Mouse (Mus musculus) MEL (cell line): ENCODE results near the gene Aif1l. TPM values are rescaled to one million over a fixed set of nuclear protein-coding genes. Genes with fewer than 3 reads are reported as not detected.

Experiments
- DNase-seq: peaks from one replicate; pipeline ENCODE4 v3.0.0; 2011; ENCODE audit warnings: low read depth, low spot score
- H3K27ac ChIP-seq: 2 replicates; pipeline ENCODE4 v1.5.1; 2012; ENCODE audit warnings: low read depth, mild to moderate bottlenecking, control low read depth, low read length, moderate library complexity; ENCODE audit not compliant: control insufficient read depth
- H3K27me3 ChIP-seq, 2 experiments: fragments of 150-350 bp in 1 of 2; sonication (generic) in 1 of 2; 2 replicates each; pipeline ENCODE4 v1.6.1; 2012; ENCODE audit warnings: low read length in 2 of 2, mild to moderate bottlenecking in 2 of 2, improper control_type of control experiment in 1 of 2, moderate library complexity in 1 of 2; ENCODE audit not compliant: insufficient read depth in 2 of 2, control insufficient read depth in 1 of 2
- H3K36me3 ChIP-seq, 2 experiments: 2 replicates each; pipeline ENCODE4 v1.6.1; 2012 to 2014; ENCODE audit warnings: low read length in 2 of 2, improper control_type of control experiment in 1 of 2, inconsistent platforms in 1 of 2, mild to moderate bottlenecking in 1 of 2; ENCODE audit not compliant: insufficient read depth in 2 of 2, control insufficient read depth in 1 of 2
- H3K4me1 ChIP-seq, 2 experiments: fragments of 150-350 bp in 1 of 2; sonication (generic) in 1 of 2; 2 replicates each; pipeline ENCODE4 v1.6.1; 2012; ENCODE audit warnings: low read length in 2 of 2, improper control_type of control experiment in 1 of 2, mild to moderate bottlenecking in 1 of 2; ENCODE audit not compliant: insufficient read depth in 2 of 2, control insufficient read depth in 1 of 2
- H3K4me3 ChIP-seq, 2 experiments: fragments of 150-350 bp in 1 of 2; sonication (generic) in 1 of 2; 2 replicates each; pipeline ENCODE4 v1.5.1; 2012; ENCODE audit warnings: low read depth in 2 of 2, low read length in 2 of 2, mild to moderate bottlenecking in 2 of 2, moderate library complexity in 2 of 2, control low read depth in 1 of 2, improper control_type of control experiment in 1 of 2; ENCODE audit not compliant: control insufficient read depth in 1 of 2, insufficient read depth in 1 of 2
- H3K79me2 ChIP-seq: 2 replicates; pipeline ENCODE4 v1.6.1; 2012; ENCODE audit warnings: mild to moderate bottlenecking, low read length, moderate library complexity; ENCODE audit not compliant: control insufficient read depth, poor library complexity, insufficient read depth
- H3K9ac ChIP-seq: 2 replicates; pipeline ENCODE4 v1.6.1; 2012; ENCODE audit warnings: low read depth, mild to moderate bottlenecking, control low read depth, low read length, moderate library complexity; ENCODE audit not compliant: control insufficient read depth, poor library complexity, severe bottlenecking
- H3K9me3 ChIP-seq: fragments of 150-350 bp; sonication (generic); replicated peaks from 2 replicates; pipeline ENCODE4 v1.6.1; 2012; ENCODE audit warnings: mild to moderate bottlenecking, low read length, improper control_type of control experiment, moderate library complexity; ENCODE audit not compliant: insufficient read depth
- BHLHE40 ChIP-seq: IDR thresholded peaks from 2 replicates; pipeline ENCODE4 v1.6.1; 2012; ENCODE audit warnings: low read depth, mild to moderate bottlenecking, inconsistent platforms, low read length, improper control_type of control experiment, borderline replicate concordance
- CHD1 ChIP-seq: IDR thresholded peaks from 2 replicates; pipeline ENCODE4 v1.6.1; 2012; ENCODE audit warnings: low read depth, mild to moderate bottlenecking, inconsistent platforms, low read length, improper control_type of control experiment
- CHD2 ChIP-seq: IDR thresholded peaks from 2 replicates; pipeline ENCODE4 v1.6.1; 2011; ENCODE audit warnings: low read length, improper control_type of control experiment
- CTCF ChIP-seq, 3 experiments: IDR thresholded peaks in 2 of 3; conservative IDR thresholded peaks in 1 of 3; 2 replicates each; pipeline ENCODE4 v1.5.1; 2011 to 2012; ENCODE audit warnings: low read length in 3 of 3, low read depth in 2 of 3, mild to moderate bottlenecking in 2 of 3, improper control_type of control experiment in 1 of 3, inconsistent platforms in 1 of 3, mixed read lengths in 1 of 3, moderate library complexity in 1 of 3; ENCODE audit not compliant: control insufficient read depth in 1 of 3, insufficient read depth in 1 of 3, poor library complexity in 1 of 3, severe bottlenecking in 1 of 3
- ELF1 ChIP-seq: IDR thresholded peaks from 2 replicates; pipeline ENCODE4 v1.6.1; 2014; ENCODE audit warnings: low read depth, mild to moderate bottlenecking, inconsistent platforms, low read length, improper control_type of control experiment, moderate library complexity
- GATA1 ChIP-seq: IDR thresholded peaks from 2 replicates; pipeline ENCODE4 v1.6.1; 2011; ENCODE audit warnings: low read depth, low read length, improper control_type of control experiment
- HCFC1 ChIP-seq: IDR thresholded peaks from 2 replicates; pipeline ENCODE4 v1.6.1; 2012; ENCODE audit warnings: low read depth, mild to moderate bottlenecking, inconsistent platforms, low read length, improper control_type of control experiment, moderate library complexity
- JUND ChIP-seq: IDR thresholded peaks from 2 replicates; pipeline ENCODE4 v1.6.1; 2011; ENCODE audit warnings: low read depth, mild to moderate bottlenecking, improper control_type of control experiment, low read length
- KAT2A ChIP-seq: conservative IDR thresholded peaks from 2 replicates; pipeline ENCODE4 v1.6.1; 2012; ENCODE audit warnings: low read depth, low read length, improper control_type of control experiment, inconsistent platforms
- MAFK ChIP-seq: IDR thresholded peaks from 2 replicates; pipeline ENCODE4 v1.6.1; 2011; ENCODE audit warnings: low read depth, mild to moderate bottlenecking, low read length, improper control_type of control experiment, borderline replicate concordance
- MAZ ChIP-seq: IDR thresholded peaks from 2 replicates; pipeline ENCODE4 v1.6.1; 2012; ENCODE audit warnings: low read depth, mild to moderate bottlenecking, inconsistent platforms, low read length, improper control_type of control experiment
- MEF2A ChIP-seq: IDR thresholded peaks from 2 replicates; pipeline ENCODE4 v1.6.1; 2014; ENCODE audit warnings: low read depth, mild to moderate bottlenecking, inconsistent platforms, low read length, improper control_type of control experiment; ENCODE audit not compliant: poor library complexity, insufficient replicate concordance, severe bottlenecking; ENCODE audit errors: extremely low read depth
- MYB ChIP-seq: IDR thresholded peaks from 2 replicates; pipeline ENCODE4 v1.6.1; 2011; ENCODE audit warnings: mild to moderate bottlenecking, low read depth, low read length, improper control_type of control experiment
- NELFE ChIP-seq: IDR thresholded peaks from 2 replicates; pipeline ENCODE4 v1.6.1; 2011; ENCODE audit warnings: low read depth, low read length, improper control_type of control experiment
- POLR2AphosphoS2 ChIP-seq: IDR thresholded peaks from 2 replicates; pipeline ENCODE4 v1.6.1; 2011; ENCODE audit warnings: low read length, improper control_type of control experiment
- POLR2AphosphoS5 ChIP-seq: IDR thresholded peaks from 2 replicates; pipeline ENCODE4 v1.6.1; 2012; ENCODE audit warnings: low read depth, borderline replicate concordance, mild to moderate bottlenecking, inconsistent platforms, low read length, moderate library complexity, mixed read lengths
- RAD21 ChIP-seq: IDR thresholded peaks from 2 replicates; pipeline ENCODE4 v1.6.1; 2011; ENCODE audit warnings: mild to moderate bottlenecking, low read depth, low read length, improper control_type of control experiment
- SMC3 ChIP-seq: IDR thresholded peaks from 2 replicates; pipeline ENCODE4 v1.6.1; 2011; ENCODE audit warnings: low read depth, low read length, improper control_type of control experiment
- TCF12 ChIP-seq: IDR thresholded peaks from 2 replicates; pipeline ENCODE4 v1.6.1; 2014; ENCODE audit warnings: low read depth, mild to moderate bottlenecking, inconsistent platforms, low read length, improper control_type of control experiment, moderate library complexity
- UBTF ChIP-seq: IDR thresholded peaks from 2 replicates; pipeline ENCODE4 v1.6.1; 2012; ENCODE audit warnings: low read depth, mild to moderate bottlenecking, inconsistent platforms, low read length, improper control_type of control experiment, moderate library complexity, borderline replicate concordance; ENCODE audit not compliant: insufficient read depth
- USF2 ChIP-seq, 2 experiments: IDR thresholded peaks; 2 replicates each; pipeline ENCODE4 v1.6.1; 2011 to 2012; ENCODE audit warnings: improper control_type of control experiment in 2 of 2, low read length in 2 of 2, borderline replicate concordance in 1 of 2, inconsistent platforms in 1 of 2, low read depth in 1 of 2, mild to moderate bottlenecking in 1 of 2; ENCODE audit not compliant: insufficient read depth in 1 of 2
- ZC3H11A ChIP-seq: IDR thresholded peaks from 2 replicates; pipeline ENCODE4 v1.6.1; 2012; ENCODE audit warnings: low read depth, mild to moderate bottlenecking, inconsistent platforms, low read length, improper control_type of control experiment
- polyA plus RNA-seq, 2 experiments: library from polyadenylated mRNA; stranded (reverse) in 1 of 2; unstranded in 1 of 2; fragments of >175 nt in 1 of 2; fragments of >200 nt in 1 of 2; gene quantifications; 2 replicates each; pipeline versions ENCODE4 v1.2.1 to v1.2.4; 2012; ENCODE audit warnings: low replicate concordance in 2 of 2, low read depth in 1 of 2; ENCODE audit not compliant: insufficient read length in 2 of 2, insufficient read depth in 1 of 2, missing spikeins in 1 of 2
- total RNA-seq: library from RNA; depleted of rRNA; stranded (reverse); fragments of 300-350 nt; gene quantifications from 2 replicates; pipeline ENCODE4 v1.2.3, GENCODE M21; 2012

The Aif1l gene
- total and polyA plus RNA-seq, 3 experiments = 0.69 to 1.9 TPM; not detected in 1

DNA sequence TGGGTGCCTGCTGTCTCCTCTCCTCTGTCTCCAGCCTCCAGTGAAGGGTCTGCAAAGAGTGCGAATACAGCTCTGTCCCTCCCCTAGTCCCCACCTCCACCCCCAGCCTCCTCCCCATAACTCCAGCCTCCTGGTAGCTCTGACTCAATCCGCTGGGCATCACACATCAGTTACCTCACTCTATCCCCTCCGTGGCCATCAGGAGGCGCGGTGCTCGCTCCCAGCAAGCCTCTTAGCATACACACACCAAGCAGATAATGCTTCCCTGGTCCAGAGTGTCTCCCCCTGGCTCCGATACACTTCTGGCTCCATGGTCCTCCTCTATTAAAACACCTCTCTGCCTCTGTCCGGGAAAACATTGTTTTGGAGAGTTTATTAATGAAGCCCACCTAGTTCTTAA, 45.3 kb upstream of the Aif1l start:
- no peaks in the 10 kb centered on the region for H3K9me3 ChIP-seq
- H3K9ac ChIP-seq = no peak overlapping the region
- TF ChIP-seq SMC3 = 0 out of 2 replicates have a peak, but pooled peaks have one; percentile 16
- TF ChIP-seq CTCF (IDR thresholded peaks at IDR 0.05 in 2 of 3, conservative IDR thresholded peaks at IDR 0.05 in 1 of 3; ENCODE audit: control insufficient read depth in 1 of 3, insufficient read depth in 1 of 3, low read depth in 2 of 3, low read length in 3 of 3, poor library complexity in 1 of 3, severe bottlenecking in 1 of 3) = peak in 2 of 3 experiments; percentile 17 to 39; a peak in 3 of 6 replicates
- TF ChIP-seq CHD1 = no peak
- no peaks in the 10 kb centered on the region for H3K79me2 ChIP-seq
- no peaks in the 10 kb centered on the region for H3K27me3 ChIP-seq
- no peak for DNase-seq
- H3K36me3 ChIP-seq = no peaks in the 10 kb centered on the region
- H3K4me1 ChIP-seq = no peaks in the 10 kb centered on the region
- no peak overlapping the region for H3K27ac ChIP-seq
- no peak overlapping the region for H3K4me3 ChIP-seq

DNA sequence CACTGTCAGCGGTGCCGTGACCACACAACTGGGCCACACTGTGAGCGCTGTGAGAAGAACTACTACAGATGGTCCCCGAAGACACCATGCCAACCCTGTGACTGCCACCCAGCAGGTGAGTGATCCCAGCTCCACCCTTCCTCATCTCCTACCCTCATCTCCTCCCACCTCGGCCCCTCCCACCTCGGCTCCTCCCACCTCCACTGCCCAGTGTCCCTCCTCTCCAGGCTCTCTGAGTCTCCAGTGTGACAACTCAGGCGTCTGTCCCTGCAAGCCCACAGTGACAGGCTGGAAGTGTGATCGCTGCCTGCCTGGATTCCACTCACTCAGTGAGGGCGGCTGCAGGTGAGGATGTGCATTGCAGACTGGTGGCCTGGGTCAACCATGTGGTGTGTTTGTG, 44.3 kb upstream of the Aif1l start:
- H3K36me3 ChIP-seq = no peaks in the 10 kb centered on the region
- H3K27ac ChIP-seq = no peak overlapping the region
- no peaks in the 10 kb centered on the region for H3K4me1 ChIP-seq
- no peak for TF ChIP-seq GATA1
- no peak for TF ChIP-seq MEF2A
- no peak for TF ChIP-seq CHD2
- no peak for TF ChIP-seq POLR2AphosphoS2
- no peak for TF ChIP-seq POLR2AphosphoS5
- no peak for TF ChIP-seq CHD1
- TF ChIP-seq, all 39 proteins: peak for 0
- H3K79me2 ChIP-seq = no peaks in the 10 kb centered on the region
- no peak overlapping the region for H3K9ac ChIP-seq
- H3K27me3 ChIP-seq = no peaks in the 10 kb centered on the region
- DNase-seq = no peak
- no peak overlapping the region for H3K4me3 ChIP-seq
- H3K9me3 ChIP-seq = no peaks in the 10 kb centered on the region

DNA sequence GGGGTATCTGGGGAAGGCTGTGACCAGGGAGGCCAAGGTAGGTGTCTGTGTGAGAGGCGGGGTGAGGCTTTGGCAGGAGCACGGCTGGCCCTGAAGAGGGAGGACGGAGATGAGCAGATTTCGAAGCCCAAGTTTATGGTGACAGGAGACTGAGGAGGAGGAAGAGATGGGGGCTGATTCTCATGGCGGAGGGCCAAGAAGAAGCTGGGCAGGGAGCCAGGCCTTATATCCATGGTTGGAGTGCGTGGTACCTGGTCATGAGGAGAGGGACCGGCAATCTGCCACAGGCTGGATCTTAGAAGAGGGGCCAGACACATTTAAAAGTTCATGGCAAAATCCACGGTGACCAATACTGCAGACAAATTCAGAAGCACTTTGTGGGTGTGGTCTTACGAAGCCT, 43.5 kb upstream of the Aif1l start:
- Histone ChIP-seq H3K9ac (no peak overlapping the region), H3K27me3 (no peaks in the 10 kb centered on the region)
- TF ChIP-seq CHD1 = no peak
- no peak for TF ChIP-seq USF2 (IDR thresholded peaks at IDR 0.05; ENCODE audit: borderline replicate concordance in 1 of 2, insufficient read depth in 1 of 2, low read depth in 1 of 2, low read length in 2 of 2)
- TF ChIP-seq SMC3 = no peak
- no peak for TF ChIP-seq TCF12
- TF ChIP-seq NELFE = no peak
- no peak for TF ChIP-seq POLR2AphosphoS2
- no peak for TF ChIP-seq RAD21
- TF ChIP-seq ELF1 = no peak
- no peak for TF ChIP-seq MAZ
- TF ChIP-seq ZC3H11A = no peak
- TF ChIP-seq KAT2A = no peak
- TF ChIP-seq BHLHE40 = no peak
- TF ChIP-seq MAFK = no peak
- no peak for TF ChIP-seq POLR2AphosphoS5
- no peak for TF ChIP-seq HCFC1
- no peak for TF ChIP-seq GATA1
- no peak for TF ChIP-seq MYB
- TF ChIP-seq JUND = no peak
- TF ChIP-seq CHD2 = no peak
- no peak for TF ChIP-seq UBTF

More for the DNA sequence above, 43.5 kb upstream of the Aif1l start:
- Histone ChIP-seq H3K9me3 (no peaks in the 10 kb centered on the region), H3K36me3 (no peaks in the 10 kb centered on the region), H3K79me2 (no peaks in the 10 kb centered on the region), H3K27ac (no peak overlapping the region), H3K4me1 (no peaks in the 10 kb centered on the region), H3K4me3 (no peak overlapping the region)
- peak; percentile 37 for DNase-seq
